Mouse (Mus musculus) kidney, adult 2 months (tissue): Measurements from ENCODE around the gene Cyp2d22.

ENCODE experiments used
- CTCF ChIP-seq: fragments of 200-500 bp; conservative IDR thresholded peaks from 2 replicates; pipeline ENCODE4 v1.5.1; 2011; ENCODE audit warnings: low read depth, mild to moderate bottlenecking, control low read depth, low read length, moderate library complexity, mixed read lengths; ENCODE audit not compliant: insufficient read depth, insufficient read length
- POLR2A ChIP-seq: fragments of 200-500 bp; IDR thresholded peaks from one replicate; pipeline ENCODE4 v1.6.1; 2011; ENCODE audit warnings: low read depth, low read length, control low read depth

- TF ChIP-seq POLR2A = no peak
- no peak for TF ChIP-seq CTCF
These were observed 42.2 kb downstream of the Cyp2d22 start for GRCm38 (mm10) chr15:82337875-82338274.
